Mouse (Mus musculus) heart, embryonic 12.5 days (tissue): ENCODE data around the gene Olfr824. TPM values are rescaled to one million over a fixed set of nuclear protein-coding genes. Genes with fewer than 3 reads are reported as not detected.

ENCODE experiments used
- polyA plus RNA-seq: library from polyadenylated mRNA; unstranded; fragments of >200 nt; fragmentation: Nextera tagmentation; extraction: Ambion mirVana; gene quantifications from 2 replicates; pipeline ENCODE4 v1.2.1, GENCODE M21; 2016

The Olfr824 gene
- polyA plus RNA-seq, 1 experiment from 2014 or later: not detected

Other genes starting within 250 kb of the Olfr824 start
- not detected in 2 replicates for gene Olfr815, start 224.1 kb downstream of the Olfr824 start, polyA plus RNA-seq
- gene Olfr816, start 214.4 kb downstream of the Olfr824 start, polyA plus RNA-seq: not detected in 2 replicates
- gene Olfr818, start 180.9 kb downstream of the Olfr824 start, polyA plus RNA-seq: not detected in 2 replicates
- gene Olfr819, start 162.7 kb downstream of the Olfr824 start, polyA plus RNA-seq: not detected in 2 replicates
- gene Olfr247, start 153.9 kb downstream of the Olfr824 start, polyA plus RNA-seq: not detected in 2 replicates
- gene Gm10310, start 144.9 kb downstream of the Olfr824 start, polyA plus RNA-seq: not detected in 2 replicates
- gene Olfr820, start 117.4 kb downstream of the Olfr824 start, polyA plus RNA-seq: not detected in 2 replicates
- not detected in 2 replicates for gene Olfr821, start 99.7 kb downstream of the Olfr824 start, polyA plus RNA-seq
- not detected in 2 replicates for gene Olfr822, start 58.8 kb downstream of the Olfr824 start, polyA plus RNA-seq
- gene Olfr823, start 14.6 kb downstream of the Olfr824 start, polyA plus RNA-seq: not detected in 2 replicates
- gene Olfr825, start 36.8 kb upstream of the Olfr824 start, polyA plus RNA-seq: not detected in 2 replicates
- gene Olfr826, start 54.2 kb upstream of the Olfr824 start, polyA plus RNA-seq: not detected in 2 replicates
- gene Olfr827, start 84.4 kb upstream of the Olfr824 start, polyA plus RNA-seq: not detected in 2 replicates
- 0.05 and 0.08 TPM in 2 replicates for gene Neurod4, start 150.2 kb upstream of the Olfr824 start, polyA plus RNA-seq
- 0.27 and 0.37 TPM in 2 replicates for gene Tespa1, start 192.9 kb upstream of the Olfr824 start, polyA plus RNA-seq